Mouse (Mus musculus): ENCODE measurements around the gene Kit.

Kit gene

DNA sequence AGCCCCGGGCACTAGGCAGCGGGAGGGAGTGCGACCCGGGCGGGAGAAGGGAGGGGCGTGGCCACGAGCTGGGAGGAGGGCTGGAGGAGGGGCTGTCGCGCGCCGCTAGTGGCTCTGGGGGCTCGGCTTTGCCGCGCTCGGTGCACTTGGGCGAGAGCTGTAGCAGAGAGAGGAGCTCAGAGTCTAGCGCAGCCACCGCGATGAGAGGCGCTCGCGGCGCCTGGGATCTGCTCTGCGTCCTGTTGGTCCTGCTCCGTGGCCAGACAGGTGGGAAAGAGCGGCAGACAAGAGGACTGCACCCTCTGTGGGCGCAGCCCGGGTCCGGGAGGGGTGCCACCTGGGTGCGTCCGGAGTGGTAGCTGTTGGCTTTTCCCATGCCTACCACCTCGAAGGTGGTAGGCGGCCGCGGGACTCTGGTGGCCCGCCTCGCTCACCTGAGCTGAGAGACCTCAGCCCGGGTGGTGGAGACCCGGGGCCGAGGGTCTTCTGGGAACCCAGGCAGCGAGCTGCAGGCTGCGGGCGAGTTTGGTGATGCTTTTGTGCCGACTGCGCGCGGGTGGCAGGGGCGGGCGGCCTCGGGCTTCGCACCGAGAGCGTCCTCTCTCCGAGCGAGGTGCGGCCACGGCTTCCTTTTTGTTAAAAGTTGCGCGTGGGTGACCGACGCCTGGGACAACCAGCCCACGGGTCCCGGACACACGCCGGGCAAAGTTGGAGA lies at the start of gene Kit:
Gene Kit, plus strand, starts transcription at position 65 of the 715 bp plus-strand sequence.
- DNase-seq (ENCODE audit: low read depth) = peak; percentile 70

DNA sequence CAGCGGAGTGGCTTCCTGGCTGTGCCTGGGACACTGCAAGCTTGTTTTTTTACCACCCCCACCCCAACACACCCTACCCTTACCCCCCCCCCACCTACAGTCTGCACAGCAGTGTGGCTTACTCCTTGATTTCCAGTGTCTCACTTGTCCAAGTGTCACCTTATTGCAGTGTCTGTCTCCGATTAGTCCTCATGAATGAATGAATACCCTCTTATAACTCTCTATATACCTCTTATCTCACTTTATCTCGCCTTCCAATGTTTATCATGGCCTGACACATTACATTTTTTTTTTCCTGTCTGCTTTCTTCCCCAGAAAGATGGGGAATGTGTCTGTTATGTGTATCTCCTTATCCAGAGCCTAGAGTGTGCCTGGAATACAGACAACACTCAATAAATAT lies 38.6 kb upstream of the Kit start:
- no peak for DNase-seq (ENCODE audit: low read depth)

DNA sequence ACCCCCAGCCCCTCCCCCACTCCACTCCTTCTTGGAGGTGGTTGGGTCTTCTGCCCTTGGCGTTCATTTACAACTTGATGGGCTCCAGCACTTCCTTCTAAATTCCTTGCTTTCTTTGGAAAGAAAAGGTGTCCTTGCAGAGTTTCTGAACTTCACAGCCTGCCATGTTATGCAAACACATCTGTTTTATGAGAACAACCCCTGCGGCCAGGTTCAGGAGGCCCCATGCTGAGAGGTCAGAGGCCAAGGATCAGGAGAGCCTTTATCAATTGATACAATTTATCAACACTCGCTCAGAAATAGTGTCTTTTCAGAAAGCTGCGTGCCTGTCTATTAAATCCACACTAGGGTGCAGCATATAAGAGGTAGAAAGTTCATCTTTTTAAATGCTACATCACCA lies 37.0 kb upstream of the Kit start:
- DNase-seq (ENCODE audit: low read depth) = no peak

DNA sequence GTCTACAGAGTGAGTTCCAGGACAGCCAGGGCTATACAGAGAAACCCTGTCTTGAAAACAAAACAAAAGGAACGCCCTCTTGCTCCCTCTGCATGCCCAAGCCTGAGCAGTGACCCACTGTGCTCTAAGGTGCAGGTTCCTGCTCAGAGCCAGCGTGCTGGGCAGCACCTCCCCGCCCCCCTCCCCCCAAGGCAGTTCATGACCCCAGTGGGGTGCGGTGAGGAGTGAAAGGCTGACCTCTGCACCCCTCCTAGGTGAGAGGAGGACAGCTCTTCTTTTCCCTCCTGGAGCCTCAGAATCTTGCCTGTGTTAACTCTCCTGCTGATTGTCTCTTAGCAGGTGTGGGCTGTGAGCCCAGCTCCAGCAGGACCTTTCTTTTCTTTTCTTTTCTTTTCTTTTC lies 36.3 kb upstream of the Kit start:
- no peak for DNase-seq (ENCODE audit: low read depth)

DNA sequence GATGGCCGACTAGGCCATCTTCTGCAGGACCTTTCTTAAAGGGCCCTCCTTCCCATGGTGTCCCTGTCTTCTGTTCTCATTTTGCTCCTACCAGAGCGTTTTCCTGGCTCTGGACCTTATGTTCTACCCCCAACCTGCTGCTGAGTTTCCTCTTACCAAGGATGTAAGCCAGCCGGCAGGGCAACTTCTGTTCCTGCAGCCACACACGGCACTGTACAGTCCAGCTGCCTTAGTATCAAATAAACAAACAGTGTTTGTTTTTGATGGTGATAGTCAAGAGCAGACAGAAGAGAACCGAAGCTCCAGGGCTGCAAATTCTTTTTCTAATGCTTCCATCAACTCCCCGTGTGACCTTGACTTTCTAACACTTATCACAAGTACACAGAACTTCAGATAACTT lies 35.6 kb upstream of the Kit start:
- DNase-seq (ENCODE audit: low read depth) = no peak

DNA sequence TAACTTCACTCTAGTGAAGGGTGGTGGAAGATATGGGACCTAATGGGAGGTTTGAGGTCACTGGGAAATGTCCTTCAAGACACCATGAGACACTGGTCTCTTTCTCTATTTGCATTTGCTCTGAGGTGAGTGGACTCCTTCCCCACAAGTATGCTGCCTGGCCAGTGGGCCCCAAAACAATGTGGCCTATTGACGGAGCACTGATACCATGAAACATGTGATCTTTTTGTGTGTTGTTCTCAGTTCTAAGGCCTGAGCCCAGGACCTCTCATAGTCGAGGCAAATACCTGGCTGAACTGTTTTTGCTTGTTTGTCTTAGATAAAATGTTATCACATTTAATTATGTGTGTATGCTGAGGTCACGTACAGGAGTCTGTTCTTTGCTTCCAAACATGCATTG lies 31.0 kb upstream of the Kit start:
- DNase-seq (ENCODE audit: low read depth) = no peak

DNA sequence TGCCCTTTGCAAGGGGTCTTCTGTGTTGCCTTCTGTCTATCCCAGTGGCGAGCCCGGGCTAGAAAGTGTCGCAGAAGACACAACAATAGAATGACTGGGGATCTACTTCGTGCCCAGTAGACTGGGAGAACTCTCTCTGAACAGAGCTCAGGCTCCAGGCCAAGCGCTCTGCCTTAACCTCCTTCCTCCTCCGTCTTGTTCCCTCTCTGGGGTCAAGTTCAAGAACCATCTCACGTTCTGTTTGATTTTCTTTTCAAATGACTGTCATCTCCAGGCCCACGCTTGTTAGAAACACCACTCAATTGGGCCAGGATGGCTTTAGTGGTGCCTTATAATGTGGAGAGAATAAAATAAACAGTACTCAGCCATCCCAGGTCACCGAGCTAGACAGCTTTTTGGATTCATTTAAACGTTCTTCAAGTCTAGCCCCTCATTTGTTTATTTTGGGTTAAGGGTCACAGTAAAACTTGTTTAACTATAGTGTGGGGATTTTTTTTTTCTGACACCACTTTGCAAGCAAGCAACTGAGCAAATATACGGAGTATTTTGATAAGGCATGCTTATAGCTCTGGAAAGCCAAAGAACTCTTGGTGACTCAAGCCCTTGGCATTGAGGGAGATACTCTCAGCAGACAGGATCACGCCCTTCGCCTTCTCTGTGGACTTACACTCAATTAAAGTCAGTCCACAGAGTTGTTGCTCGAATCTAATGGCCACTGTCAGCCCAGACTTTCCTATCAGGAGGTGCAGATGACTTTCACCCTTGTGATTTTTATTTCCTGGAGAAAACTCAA lies 30.0 kb upstream of the Kit start:
- DNase-seq (ENCODE audit: low read depth) = no peak

DNA sequence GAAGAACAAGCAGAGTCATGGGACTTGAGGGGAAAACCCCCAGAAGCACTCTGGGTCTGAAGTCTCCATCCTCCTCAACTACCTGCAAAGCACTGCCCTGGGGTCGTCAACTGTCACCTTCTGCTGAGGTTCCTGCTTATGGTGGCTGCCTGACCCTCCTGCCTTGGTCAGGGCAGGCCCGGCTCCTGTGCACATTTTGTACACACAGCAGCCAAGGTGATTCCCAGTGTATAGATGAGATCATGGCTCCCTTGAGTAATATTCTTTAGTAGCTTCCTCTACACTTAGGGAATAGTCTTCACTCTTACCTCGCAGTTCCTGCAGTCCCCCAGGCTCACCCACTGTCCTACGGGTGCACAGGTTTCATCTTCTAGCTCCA lies 29.5 kb upstream of the Kit start:
- DNase-seq (ENCODE audit: low read depth) = no peak

DNA sequence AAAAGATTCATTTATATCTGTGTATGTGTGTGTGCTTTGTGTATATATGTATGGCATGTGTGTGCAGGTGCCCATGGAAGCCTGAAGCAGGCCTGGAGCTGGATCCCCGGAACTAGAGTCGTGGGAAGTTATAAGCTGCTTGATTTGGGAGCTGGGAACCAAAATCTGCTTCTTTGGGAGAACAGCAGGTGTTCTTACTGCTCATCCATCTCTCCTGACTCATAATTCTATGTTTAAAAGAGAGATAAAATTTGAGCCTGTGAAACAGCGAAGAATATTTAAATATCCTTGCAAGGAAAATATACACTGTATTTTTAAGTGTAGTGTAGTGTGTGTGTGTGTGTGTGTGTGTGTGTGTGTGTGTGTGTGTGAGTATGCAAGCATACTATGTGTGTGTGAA lies 21.7 kb upstream of the Kit start:
- no peak for DNase-seq (ENCODE audit: low read depth)

DNA sequence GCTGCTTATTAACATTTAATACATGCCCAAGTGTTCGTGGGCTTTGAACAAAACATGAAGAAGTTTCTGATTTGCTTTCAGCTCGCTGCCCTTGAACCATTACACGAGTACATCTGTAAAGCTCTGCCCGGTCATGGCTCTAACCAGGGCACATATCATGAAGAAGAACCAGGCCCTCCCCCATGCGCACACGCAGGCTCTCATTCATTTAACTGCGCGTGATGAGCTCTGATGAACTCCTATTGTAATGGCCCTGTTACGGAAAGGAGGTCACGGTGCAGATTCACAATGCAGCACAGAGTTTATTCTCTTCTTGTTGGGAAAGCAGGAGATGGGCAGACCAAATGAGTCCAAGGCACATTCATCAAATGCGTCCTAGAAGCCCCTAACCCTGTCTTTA lies 17.1 kb upstream of the Kit start:
- DNase-seq (ENCODE audit: low read depth) = no peak

DNA sequence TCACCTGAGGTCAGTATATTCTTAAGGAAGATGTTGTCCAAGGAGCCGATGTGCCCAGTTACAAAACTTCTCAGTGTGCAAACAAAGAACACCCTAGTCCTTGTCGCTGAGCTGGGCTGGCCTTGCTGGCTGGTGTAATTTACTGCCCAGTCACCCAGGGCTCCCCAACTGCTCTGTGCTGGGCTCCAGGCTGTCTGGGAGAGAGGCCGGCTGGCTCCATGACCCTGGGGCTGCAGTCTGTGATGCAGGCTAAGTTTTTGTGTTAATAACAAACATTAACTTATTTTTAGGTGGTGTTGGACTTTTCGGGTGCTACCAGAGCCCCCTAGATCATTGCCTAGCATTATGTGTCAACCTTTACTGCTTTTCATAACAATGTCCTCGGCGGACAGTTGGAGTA lies 15.4 kb upstream of the Kit start:
- no peak for DNase-seq (ENCODE audit: low read depth)

DNA sequence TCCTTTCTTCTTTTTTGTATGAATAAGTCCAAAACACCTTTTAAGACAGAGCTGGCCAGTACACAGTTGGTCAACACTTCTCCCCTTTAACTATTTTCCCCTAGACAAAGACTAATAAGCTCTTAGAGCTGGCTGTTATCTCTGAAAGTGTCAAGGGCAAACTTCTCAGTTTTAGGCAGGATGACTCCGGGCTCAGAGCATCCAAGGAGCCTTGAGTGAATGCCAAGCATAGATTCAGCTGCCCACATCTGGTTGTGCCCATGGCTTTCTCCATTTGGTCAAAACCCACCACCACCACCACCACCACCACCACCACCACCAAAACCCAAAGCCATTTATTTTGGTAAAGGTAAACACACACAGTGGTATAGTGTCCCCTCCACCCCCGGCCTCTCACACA lies 13.5 kb upstream of the Kit start:
- no peak for DNase-seq (ENCODE audit: low read depth)

DNA sequence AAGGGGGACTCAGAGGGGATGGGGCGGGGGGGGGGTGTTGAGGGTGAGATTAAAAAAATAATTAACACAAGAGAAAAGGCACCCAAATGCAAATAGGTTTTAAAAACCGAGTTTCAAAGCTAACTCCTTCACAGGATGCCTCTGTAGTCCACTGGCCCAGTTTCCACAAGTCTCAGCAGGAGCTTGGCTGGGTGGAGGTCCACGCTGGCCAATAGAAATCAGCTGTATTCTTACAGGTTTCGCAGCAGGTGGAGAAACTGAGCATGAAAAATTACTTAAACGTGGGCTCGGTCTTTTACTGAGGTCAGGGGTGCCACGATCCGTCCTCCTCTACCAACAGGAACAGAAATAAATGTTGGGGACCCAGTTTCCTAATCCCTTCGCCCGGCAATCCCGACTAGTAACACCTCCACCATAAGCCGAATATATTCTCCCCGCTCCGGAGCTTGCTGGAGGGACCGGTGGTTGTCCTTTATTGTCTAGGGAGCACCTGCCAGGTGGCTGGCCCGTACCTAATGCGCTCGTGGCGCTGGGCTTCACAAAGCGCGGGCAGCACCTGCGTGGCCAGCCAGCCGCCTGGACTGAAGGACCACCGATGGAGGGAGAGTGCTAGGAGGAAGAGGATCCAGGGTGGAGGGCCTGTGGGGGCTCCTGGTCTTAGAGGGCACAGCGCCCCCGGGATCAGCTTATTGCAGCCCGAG lies 415 bp upstream of the Kit start:
- DNase-seq (ENCODE audit: low read depth) = no peak

DNA sequence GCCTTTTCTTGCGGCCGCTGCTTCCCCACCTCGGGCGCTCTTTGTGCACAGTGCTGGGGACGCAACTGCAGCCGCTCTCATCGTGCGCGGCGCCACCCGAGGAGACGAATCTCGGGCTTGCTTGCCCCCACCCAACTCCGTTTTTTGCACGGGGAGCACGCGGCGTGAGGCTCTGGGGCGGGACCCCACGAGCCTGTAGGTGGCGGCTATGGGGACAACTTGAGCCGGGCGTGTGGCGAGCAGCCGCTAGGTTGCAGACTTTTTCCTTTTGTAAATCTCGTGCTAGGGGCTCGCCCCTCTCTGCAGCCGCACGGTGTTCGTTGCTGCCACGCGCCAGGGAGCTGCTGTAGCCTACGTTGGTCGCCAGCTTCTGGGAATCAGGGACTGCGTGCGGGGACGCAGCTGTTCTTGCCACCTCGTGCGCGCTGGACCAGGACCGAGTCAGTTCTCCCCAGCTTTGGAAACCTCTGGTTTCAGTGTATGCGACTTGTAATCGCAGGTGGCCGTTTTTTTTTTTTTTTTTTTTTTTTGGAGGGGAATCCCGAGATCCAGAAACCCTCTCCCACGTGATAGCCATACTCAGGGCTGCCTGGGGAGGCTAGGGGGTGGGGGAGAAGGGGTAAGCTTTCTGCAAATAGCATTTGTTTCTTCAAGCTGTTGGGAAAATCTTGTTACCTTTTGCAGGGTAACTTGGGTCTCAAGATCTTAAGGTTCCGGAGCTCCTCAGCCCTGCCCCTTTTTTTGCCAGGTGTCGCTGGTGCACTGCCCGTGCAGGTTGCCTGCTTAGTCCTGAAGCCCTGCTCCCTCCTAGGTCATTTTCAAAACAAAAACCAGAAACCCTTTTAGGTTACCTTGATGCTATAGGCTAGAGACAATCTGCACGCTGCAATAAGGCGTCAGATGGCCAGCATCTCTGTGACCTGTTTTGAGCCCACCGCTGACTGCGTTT lies 1.1 kb downstream of the Kit start:
- no peak for DNase-seq (ENCODE audit: low read depth)

DNA sequence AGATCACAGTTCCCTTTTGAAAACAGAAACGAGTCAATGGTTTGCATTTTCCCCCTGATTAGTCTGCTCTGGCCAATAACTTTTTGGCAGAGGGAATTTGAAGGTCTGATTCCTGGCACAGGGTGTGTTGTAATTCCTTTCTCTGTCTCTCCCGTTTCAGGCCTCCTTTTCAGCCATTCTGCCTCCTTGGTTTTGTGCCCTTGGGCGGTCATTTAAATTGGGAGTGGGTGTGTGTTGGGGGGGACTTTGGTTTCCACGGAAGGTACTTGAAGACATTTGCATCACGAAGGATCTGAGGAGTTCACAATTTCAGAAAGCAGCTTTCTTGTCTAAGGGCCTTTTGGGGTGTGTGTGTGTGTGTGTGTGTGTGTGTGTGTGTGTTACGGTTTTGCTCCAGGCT lies 2.0 kb downstream of the Kit start:
- DNase-seq (ENCODE audit: low read depth) = no peak

DNA sequence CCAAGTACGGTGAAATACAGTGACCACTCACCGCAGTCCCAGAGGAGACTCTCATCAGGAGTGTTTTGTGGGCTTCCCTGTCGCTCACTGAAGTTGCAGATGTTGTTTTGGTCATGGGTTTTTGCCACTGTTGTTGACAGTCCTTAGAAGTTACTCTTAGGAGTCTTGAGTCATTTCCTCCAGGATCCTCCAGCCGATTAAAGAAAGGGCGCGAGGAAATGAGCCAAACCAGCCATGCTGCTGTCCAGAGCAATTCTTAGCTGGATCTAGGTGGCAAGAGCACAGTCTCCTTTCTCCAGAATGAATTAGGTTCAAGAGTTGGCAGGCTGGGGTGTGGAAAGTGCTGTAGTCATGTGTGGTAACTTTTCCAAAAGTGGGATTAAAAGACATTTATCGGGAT lies 3.4 kb downstream of the Kit start:
- no peak for DNase-seq (ENCODE audit: low read depth)

DNA sequence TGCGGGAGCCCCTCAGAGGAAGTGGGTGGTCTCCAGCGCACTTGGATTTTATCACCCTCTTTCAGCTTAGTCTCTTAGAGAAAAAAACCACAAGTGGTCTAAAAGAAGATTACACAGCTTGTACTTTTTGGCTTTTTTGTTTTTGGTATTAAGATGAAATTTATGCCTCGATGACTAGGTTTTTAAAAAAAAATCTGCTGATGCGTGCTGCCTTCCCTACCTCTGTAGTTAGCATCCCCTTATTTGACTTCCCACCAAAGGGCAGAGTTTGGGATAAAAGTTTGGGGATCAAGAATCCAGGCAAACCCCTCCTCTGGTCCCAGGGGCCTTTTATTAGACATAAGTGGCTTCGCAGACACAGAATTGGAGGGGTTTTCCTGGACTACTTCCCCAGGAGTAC lies 4.5 kb downstream of the Kit start:
- no peak for DNase-seq (ENCODE audit: low read depth)

DNA sequence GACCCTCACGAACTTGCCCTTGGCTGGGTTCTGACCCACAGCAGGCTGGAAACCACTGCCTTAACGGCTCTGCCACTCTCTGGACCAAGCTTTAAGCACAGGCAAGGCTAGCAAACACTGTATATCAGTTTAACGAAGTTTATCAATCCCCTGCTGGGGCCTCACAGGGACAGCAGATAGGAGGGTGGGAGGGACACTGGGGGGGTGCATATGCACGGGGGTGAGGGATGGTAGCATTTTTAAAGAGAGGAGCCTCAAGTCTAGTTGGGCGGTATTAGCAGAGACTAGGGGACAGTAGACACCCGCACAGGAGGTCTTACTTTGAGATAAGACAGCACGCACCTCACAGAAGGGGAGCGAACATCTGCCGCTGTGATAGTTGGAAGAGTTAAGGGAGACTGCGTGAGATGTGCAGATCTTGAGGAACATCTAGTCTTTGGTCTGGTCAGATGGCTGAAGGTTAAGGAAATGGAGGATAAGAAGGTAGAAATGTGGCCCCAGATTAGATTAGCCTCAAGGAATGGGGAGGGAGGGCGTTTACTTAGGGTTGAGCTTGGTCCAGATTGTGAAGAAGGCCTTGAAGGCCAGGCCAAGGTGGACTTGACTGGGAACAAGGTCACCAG lies 5.0 kb downstream of the Kit start:
- no peak for DNase-seq (ENCODE audit: low read depth)

DNA sequence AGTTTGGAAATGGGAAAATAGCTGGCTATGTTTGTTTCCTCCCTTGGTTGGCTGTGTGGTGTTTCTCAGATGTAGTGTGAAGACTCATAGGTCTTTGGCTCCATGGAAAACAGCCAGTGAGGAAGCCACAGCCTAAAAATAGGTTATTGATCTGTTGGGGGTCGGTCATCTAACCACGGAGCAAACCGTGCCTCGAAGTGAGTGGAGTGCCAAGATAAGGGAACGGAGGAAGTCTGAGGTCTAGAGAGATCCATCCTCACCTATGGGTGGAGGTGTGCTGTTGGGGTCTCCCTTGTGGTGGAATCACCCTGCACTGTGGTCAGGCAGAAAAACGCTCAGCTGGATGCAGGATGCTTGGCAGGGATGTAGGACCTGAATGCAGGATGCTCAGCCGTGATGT lies 7.2 kb downstream of the Kit start:
- no peak for DNase-seq (ENCODE audit: low read depth)

DNA sequence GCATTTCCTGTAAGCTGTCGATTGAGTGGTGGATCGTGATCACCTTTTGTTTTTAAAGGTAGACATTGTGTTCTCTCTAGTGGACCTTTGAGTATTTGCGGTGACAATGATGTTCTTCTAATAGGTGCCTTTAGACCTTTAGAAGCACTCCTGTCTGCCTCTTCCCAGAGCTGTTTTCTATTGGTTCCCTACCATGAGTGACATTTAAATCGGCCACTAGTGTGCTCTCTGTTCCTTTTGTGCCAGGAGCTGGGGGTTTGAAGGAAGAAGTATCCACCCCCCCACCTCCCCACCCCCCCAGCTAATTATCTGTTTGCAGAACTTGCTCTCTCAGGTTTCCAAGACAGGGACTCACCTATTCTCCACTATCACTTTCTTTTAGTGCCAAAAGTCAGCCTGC lies 13.1 kb downstream of the Kit start:
- no peak for DNase-seq (ENCODE audit: low read depth)

DNA sequence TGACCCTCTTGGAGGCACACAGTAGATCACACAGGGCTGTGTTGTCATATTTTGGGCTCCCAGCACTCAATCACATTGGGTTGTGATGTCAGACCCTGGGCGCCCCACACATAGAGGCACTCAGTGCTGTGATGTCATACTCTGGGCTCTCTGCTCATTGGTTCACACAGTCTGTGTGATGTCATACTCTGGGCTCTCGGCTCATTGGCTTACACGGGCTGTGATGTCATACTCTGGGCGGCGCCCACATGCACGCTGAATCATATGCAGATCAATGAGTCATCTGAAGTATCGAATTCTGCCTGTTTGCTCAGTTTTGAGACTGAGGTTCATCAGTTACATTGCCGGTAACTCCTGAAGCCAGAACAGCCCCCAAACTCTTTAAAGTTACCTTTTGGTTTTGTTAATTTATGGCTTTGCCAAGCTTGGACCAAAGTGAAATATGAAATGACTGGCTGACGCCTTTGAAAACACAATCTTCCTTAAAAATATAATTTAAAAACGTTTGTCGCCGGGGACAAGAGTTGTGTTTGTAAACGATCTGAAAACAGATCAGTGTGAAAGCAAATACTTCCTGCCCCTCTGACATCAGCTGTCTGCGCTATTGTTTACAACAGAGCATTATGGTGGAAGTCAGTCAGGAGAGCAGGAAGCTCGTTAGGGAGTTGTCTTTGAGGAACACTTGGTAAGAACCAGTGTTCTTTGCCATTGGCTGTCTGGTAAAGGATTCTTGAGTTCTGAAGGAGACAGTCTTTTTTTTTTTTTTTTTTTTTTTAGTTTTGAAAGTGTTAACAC lies 15.0 kb downstream of the Kit start:
- no peak for DNase-seq (ENCODE audit: low read depth)
